Comparison of ENCODE assay signal across 10 mouse cellular contexts in the genomic region with DNA sequence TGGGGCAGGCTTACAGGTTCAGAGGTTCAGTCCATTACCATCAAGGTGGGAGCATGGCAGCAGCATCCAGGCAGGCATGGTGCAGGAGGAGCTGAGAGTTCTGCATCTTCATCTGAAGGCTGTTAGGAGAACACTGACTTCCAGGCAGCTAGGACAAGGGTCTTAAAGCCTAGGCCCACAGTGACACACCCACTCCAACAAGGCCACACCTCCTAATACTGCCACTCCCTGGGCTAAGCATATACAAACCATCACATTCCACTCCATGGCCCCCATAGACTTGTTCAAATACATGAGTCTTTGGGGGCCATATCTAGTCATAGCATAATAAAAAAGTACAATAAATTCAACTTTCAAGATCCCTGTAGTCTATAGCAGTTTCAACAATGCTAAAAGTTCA. TPM values are rescaled to one million over a fixed set of nuclear protein-coding genes. Genes with fewer than 3 reads are reported as not detected.
DNase-seq lines count a peak whose midpoint lies in the region; ATAC-seq and TF ChIP-seq lines count a peak whose summit lies in the region.
"Not testable (repeated sequence)": the region's sequence is repeated elsewhere in the genome, so short reads cannot be mapped to it uniquely, and the experiment has no call there.
"Had no signal": no experiment of that assay in that cellular context is flagged by ENCODE, and none has a peak within 500 bp of the region (broad histone marks: within the 10 kb centered on the region; RNA-seq: fewer than 3 reads in every experiment).

No protein-coding gene starts in this region.

- not testable (repeated sequence) for TF ChIP-seq POLR2A in small intestine, adult 2 months (IDR thresholded peaks at IDR 0.05; ENCODE audit: low read depth, low read length)

- H3K4me1 ChIP-seq in erythroblast, embryonic 14.5 days (ENCODE audit: control insufficient read depth): peaks cover 73% of the 10 kb centered on the region
- peaks cover 13% of the 10 kb centered on the region; the same call in 1 of the 2 replicates for H3K4me1 ChIP-seq in intestine, embryonic 16.5 days (ENCODE audit: control insufficient read depth, insufficient read depth, low read length)
- H3K4me1 ChIP-seq in liver, embryonic 12.5 days: peaks cover 46% of the 10 kb centered on the region
- peaks cover 55% of the 10 kb centered on the region for H3K4me1 ChIP-seq in liver, embryonic 15.5 days (replicated peaks)
- peaks cover 16% of the 10 kb centered on the region; the same call in 1 of the 2 replicates for H3K4me1 ChIP-seq in small intestine, adult 2 months (ENCODE audit: control insufficient read depth, insufficient read depth, insufficient read length, low read length)
- not testable (repeated sequence) for H3K4me1 ChIP-seq in stomach, postnatal 0 days (replicated peaks; ENCODE audit: control insufficient read depth, insufficient read depth)

- not testable (repeated sequence) for H3K4me2 ChIP-seq in intestine, embryonic 16.5 days (ENCODE audit: low read depth, low read length); stomach, postnatal 0 days (replicated peaks; ENCODE audit: low read depth)
- peak overlapping the region; percentile 75 for H3K4me2 ChIP-seq in liver, embryonic 12.5 days
- H3K4me2 ChIP-seq in liver, embryonic 15.5 days: peak overlapping the region; percentile 74

- peak overlapping the region; percentile 80 for H3K4me3 ChIP-seq in erythroblast, embryonic 14.5 days (replicated peaks)
- H3K4me3 ChIP-seq in intestine, embryonic 16.5 days (ENCODE audit: low read length); small intestine, adult 2 months (ENCODE audit: low read depth, low read length); stomach, postnatal 0 days (ENCODE audit: low read depth, low read length): not testable (repeated sequence)
- peak overlapping the region; percentile 54 for H3K4me3 ChIP-seq in liver, embryonic 12.5 days
- H3K4me3 ChIP-seq in liver, embryonic 15.5 days (replicated peaks): peak overlapping the region; percentile 57

- not testable (repeated sequence) for ATAC-seq in intestine, embryonic 16.5 days; stomach, postnatal 0 days (ENCODE audit: low FRiP score, low TSS enrichment)
- ATAC-seq in liver, embryonic 12.5 days: peak; percentile 78
- peak; percentile 85 for ATAC-seq in liver, embryonic 15.5 days (ENCODE audit: insufficient read depth)

- peak overlapping the region; percentile 82 for H3K27ac ChIP-seq in intestine, embryonic 16.5 days (ENCODE audit: low read length)
- peak overlapping the region; percentile 86 for H3K27ac ChIP-seq in liver, embryonic 12.5 days
- H3K27ac ChIP-seq in liver, embryonic 15.5 days (replicated peaks): peak overlapping the region; percentile 89
- peak overlapping the region; percentile 86 for H3K27ac ChIP-seq in small intestine, adult 2 months (ENCODE audit: insufficient read depth, low read depth, low read length)
- peak overlapping the region; percentile 86 for H3K27ac ChIP-seq in stomach, postnatal 0 days (replicated peaks)

- TF ChIP-seq CTCF in small intestine, adult 2 months (IDR thresholded peaks at IDR 0.05; ENCODE audit: extremely low read depth, insufficient read length, insufficient replicate concordance, low read depth, low read length); stomach, postnatal 0 days (IDR thresholded peaks at IDR 0.05; ENCODE audit: low read depth): not testable (repeated sequence)

- not testable (repeated sequence) for TF ChIP-seq EP300 in stomach, postnatal 0 days (optimal IDR thresholded peaks at IDR 0.05)

- peaks cover 14% of the 10 kb centered on the region for H3K36me3 ChIP-seq in erythroblast, embryonic 14.5 days (ENCODE audit: control insufficient read depth)
- H3K36me3 ChIP-seq in intestine, embryonic 16.5 days (ENCODE audit: control insufficient read depth, insufficient read depth, low read length); liver, embryonic 12.5 days; liver, embryonic 15.5 days (replicated peaks); small intestine, adult 2 months (ENCODE audit: control insufficient read depth, insufficient read depth, low read length); stomach, postnatal 0 days (ENCODE audit: control insufficient read depth, insufficient read depth, low read length): not testable (repeated sequence)

- H3K27me3 ChIP-seq in erythroblast, embryonic 14.5 days (ENCODE audit: control insufficient read depth): peaks cover 38% of the 10 kb centered on the region
- H3K27me3 ChIP-seq in intestine, embryonic 16.5 days (replicated peaks; ENCODE audit: control insufficient read depth, insufficient read depth, low read length): peaks cover 11% of the 10 kb centered on the region; the same call in 1 of the 2 replicates
- H3K27me3 ChIP-seq in liver, embryonic 12.5 days (replicated peaks): peaks cover 85% of the 10 kb centered on the region
- H3K27me3 ChIP-seq in liver, embryonic 15.5 days: peaks cover 48% of the 10 kb centered on the region
- H3K27me3 ChIP-seq in small intestine, adult 2 months (ENCODE audit: control insufficient read depth, insufficient read depth, low read length); stomach, postnatal 0 days (ENCODE audit: control insufficient read depth, insufficient read depth, low read length): not testable (repeated sequence)

- H3K9ac ChIP-seq in intestine, embryonic 16.5 days (ENCODE audit: low read depth, low read length); stomach, postnatal 0 days (ENCODE audit: low read length): not testable (repeated sequence)
- H3K9ac ChIP-seq in liver, embryonic 12.5 days: peak overlapping the region; percentile 65
- peak overlapping the region; percentile 62 for H3K9ac ChIP-seq in liver, embryonic 15.5 days

- not testable (repeated sequence) for H3K9me3 ChIP-seq in erythroblast, embryonic 14.5 days (ENCODE audit: control insufficient read depth, low read length); intestine, embryonic 16.5 days (ENCODE audit: control insufficient read depth, low read length); liver, embryonic 12.5 days (replicated peaks); liver, embryonic 15.5 days (replicated peaks); stomach, postnatal 0 days (ENCODE audit: control insufficient read depth, low read length)

- not testable (repeated sequence) for DNase-seq in stomach, postnatal 0 days (ENCODE audit: low spot score)

RNA-seq across cellular contexts. Expression of a gene that starts 1.8 kb away (rescaled TPM):
- 3.4 and 3.7 TPM in 2 replicates for polyA plus RNA-seq in erythroblast, embryonic 14.5 days (2012)
- polyA plus RNA-seq in intestine, embryonic 16.5 days (2015; fragmentation: Nextera tagmentation; extraction: Ambion mirVana): 19.2 and 20.9 TPM in 2 replicates
- polyA plus RNA-seq in liver, embryonic 12.5 days (2016; fragmentation: Nextera tagmentation; extraction: Ambion mirVana): 3.6 and 4.2 TPM in 2 replicates
- 4.1 and 5.2 TPM in 2 replicates for polyA plus RNA-seq in liver, embryonic 15.5 days (2015; fragmentation: Nextera tagmentation; extraction: Ambion mirVana)
- 180 and 195 TPM in 2 replicates for polyA plus RNA-seq in small intestine, adult 2 months (2012; rRNA removed)
- polyA plus RNA-seq in stomach, postnatal 0 days (2015; fragmentation: Nextera tagmentation; extraction: Ambion mirVana): 35.9 and 36.9 TPM in 2 replicates

RNA-seq across cellular contexts. Expression of a gene that starts 14.4 kb away (rescaled TPM):
- polyA plus RNA-seq in erythroblast, embryonic 14.5 days (2012): 0.36 and 0.75 TPM in 2 replicates
- 2.4 and 2.5 TPM in 2 replicates for polyA plus RNA-seq in intestine, embryonic 16.5 days (2015; fragmentation: Nextera tagmentation; extraction: Ambion mirVana)
- polyA plus RNA-seq in liver, embryonic 12.5 days (2016; fragmentation: Nextera tagmentation; extraction: Ambion mirVana): 1.5 and 2.1 TPM in 2 replicates
- 2.2 and 3.0 TPM in 2 replicates for polyA plus RNA-seq in liver, embryonic 15.5 days (2015; fragmentation: Nextera tagmentation; extraction: Ambion mirVana)
- 9.1 and 30.2 TPM in 2 replicates for polyA plus RNA-seq in small intestine, adult 2 months (2012; rRNA removed)
- 1.9 and 2.6 TPM in 2 replicates for polyA plus RNA-seq in stomach, postnatal 0 days (2015; fragmentation: Nextera tagmentation; extraction: Ambion mirVana)
- polyA plus RNA-seq: embryonic facial prominence, embryonic 11.5 days; forebrain, embryonic 11.5 days; forebrain, embryonic 14.5 days had no signal

RNA-seq across cellular contexts. Expression of a gene that starts 22.1 kb away (rescaled TPM):
- polyA plus RNA-seq in erythroblast, embryonic 14.5 days (2012): 14.2 and 14.6 TPM in 2 replicates
- polyA plus RNA-seq in intestine, embryonic 16.5 days (2015; fragmentation: Nextera tagmentation; extraction: Ambion mirVana): 5.0 and 6.4 TPM in 2 replicates
- polyA plus RNA-seq in liver, embryonic 12.5 days (2016; fragmentation: Nextera tagmentation; extraction: Ambion mirVana): 19.5 and 20.6 TPM in 2 replicates
- polyA plus RNA-seq in liver, embryonic 15.5 days (2015; fragmentation: Nextera tagmentation; extraction: Ambion mirVana): 23.0 and 25.0 TPM in 2 replicates
- polyA plus RNA-seq in small intestine, adult 2 months (2012; rRNA removed): 11.9 and 20.1 TPM in 2 replicates
- polyA plus RNA-seq in stomach, postnatal 0 days (2015; fragmentation: Nextera tagmentation; extraction: Ambion mirVana): 4.8 and 5.9 TPM in 2 replicates
- polyA plus RNA-seq: C2C12 had no signal

RNA-seq across cellular contexts. Expression of a gene that starts 27.3 kb away (rescaled TPM):
- polyA plus RNA-seq in erythroblast, embryonic 14.5 days (2012): 1.5 TPM in 2 replicates
- polyA plus RNA-seq in intestine, embryonic 16.5 days (2015; fragmentation: Nextera tagmentation; extraction: Ambion mirVana): 11.5 and 13.5 TPM in 2 replicates
- polyA plus RNA-seq in liver, embryonic 12.5 days (2016; fragmentation: Nextera tagmentation; extraction: Ambion mirVana): 9.2 and 10.4 TPM in 2 replicates
- 6.4 and 6.9 TPM in 2 replicates for polyA plus RNA-seq in liver, embryonic 15.5 days (2015; fragmentation: Nextera tagmentation; extraction: Ambion mirVana)
- polyA plus RNA-seq in small intestine, adult 2 months (2012; rRNA removed): 14.3 and 20.3 TPM in 2 replicates
- 4.6 and 5.4 TPM in 2 replicates for polyA plus RNA-seq in stomach, postnatal 0 days (2015; fragmentation: Nextera tagmentation; extraction: Ambion mirVana)

RNA-seq across cellular contexts. Expression of a gene that starts 31.8 kb away (rescaled TPM):
- 0.01 TPM in 1 of 2 replicates, not detected in the other for polyA plus RNA-seq in erythroblast, embryonic 14.5 days (2012)
- polyA plus RNA-seq in intestine, embryonic 16.5 days (2015; fragmentation: Nextera tagmentation; extraction: Ambion mirVana): 0.98 and 1.2 TPM in 2 replicates
- 0.22 and 0.31 TPM in 2 replicates for polyA plus RNA-seq in liver, embryonic 12.5 days (2016; fragmentation: Nextera tagmentation; extraction: Ambion mirVana)
- 0.16 and 0.20 TPM in 2 replicates for polyA plus RNA-seq in liver, embryonic 15.5 days (2015; fragmentation: Nextera tagmentation; extraction: Ambion mirVana)
- 1.6 TPM in 2 replicates for polyA plus RNA-seq in small intestine, adult 2 months (2012; rRNA removed)
- polyA plus RNA-seq in stomach, postnatal 0 days (2015; fragmentation: Nextera tagmentation; extraction: Ambion mirVana): 0.46 and 0.52 TPM in 2 replicates
